Mouse (Mus musculus): ENCODE data around the gene Alg11.

The Alg11 gene

DNA sequence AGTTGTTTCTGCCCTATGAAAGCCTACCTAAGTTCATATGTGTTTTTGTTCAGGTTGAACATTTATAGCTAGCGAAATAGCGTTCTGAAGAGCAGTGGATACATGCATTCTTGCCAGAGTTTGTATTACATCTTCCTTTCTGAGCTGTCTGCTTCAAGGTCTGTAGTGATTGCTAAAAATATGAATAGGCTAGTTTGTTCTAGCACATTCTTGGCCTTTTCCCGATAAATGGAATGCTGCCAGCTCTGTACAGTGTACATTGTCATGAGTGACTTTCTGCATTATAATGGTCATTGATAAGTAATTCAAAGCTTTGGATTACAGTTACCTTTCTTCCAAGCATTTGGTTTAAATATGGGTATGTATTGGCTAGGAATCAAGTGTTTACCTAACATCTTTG lies 605 bp downstream of the Alg11 start:
- no peak for DNase-seq (ENCODE audit: low spot score)

DNA sequence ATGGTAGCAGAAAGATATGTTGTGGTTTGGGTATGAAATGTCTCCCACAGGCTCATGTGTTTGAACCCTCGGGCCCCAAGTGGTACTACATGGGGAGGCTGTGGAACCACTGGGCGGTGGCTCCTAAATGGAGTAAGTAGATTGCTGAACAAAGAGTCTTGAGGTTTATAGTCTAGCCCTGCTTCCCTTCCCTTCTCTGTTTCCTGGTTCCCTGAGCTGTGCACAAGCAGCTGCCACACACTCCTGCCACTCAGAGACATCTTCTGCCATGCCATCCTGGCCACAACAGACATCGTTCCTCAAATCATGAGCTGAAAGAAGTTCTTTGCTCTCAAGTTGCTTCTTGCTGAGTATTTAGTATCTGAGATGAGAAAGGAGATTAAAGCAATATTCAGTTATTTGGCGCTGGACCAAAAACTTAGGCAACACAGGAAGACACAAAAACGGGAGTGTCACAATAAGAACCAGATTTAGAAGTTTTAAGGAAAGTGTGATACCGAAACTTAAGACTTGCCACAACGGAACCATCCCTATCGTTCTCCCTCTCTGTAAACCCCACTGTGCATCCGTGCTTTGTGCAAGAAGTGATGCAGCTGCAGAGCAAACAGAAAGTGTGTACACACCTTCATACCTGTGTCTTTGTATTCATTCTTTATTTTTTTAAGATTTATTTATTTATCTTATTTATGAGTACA lies 18.9 kb downstream of the Alg11 start:
- DNase-seq (ENCODE audit: low spot score): no peak

DNA sequence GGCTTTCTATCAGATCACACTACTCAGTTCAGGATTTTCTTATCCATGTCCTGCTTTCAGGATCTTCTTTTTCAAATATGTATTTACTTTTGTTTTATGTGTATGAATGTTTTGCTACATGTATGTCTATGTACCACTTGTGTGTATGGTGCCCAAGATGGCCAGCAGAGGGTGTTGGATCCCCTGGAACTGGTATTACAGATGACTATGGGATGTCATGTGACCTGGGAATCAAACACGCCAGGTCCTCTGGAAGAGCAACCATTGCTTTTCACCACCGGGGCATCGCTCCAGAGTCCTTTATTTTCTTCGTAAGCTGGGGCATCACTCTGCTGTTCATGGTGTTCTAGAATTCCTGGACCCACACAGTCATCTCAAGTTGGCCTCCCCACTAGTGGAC lies 28.7 kb downstream of the Alg11 start:
- no peak for DNase-seq (ENCODE audit: low spot score)

DNA sequence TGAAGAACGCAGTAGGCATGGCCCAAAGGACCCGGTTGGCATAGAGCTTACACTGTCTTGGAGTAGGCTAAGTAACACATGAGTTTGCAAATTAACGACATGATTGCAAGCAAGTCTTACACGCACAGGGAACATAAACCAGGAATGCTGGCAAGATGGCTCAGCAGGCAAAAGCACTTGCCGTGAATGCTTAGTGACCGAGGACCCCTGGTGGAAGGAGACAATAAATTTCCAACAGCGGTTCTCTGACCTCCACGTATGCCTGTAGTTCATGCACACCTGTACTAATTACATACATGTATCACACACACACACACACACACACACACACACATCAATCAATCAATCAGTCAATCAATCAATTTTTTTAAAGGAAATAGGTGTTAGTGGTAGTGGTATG lies 31.0 kb downstream of the Alg11 start:
- peak; percentile 21 for DNase-seq (ENCODE audit: low spot score)

DNA sequence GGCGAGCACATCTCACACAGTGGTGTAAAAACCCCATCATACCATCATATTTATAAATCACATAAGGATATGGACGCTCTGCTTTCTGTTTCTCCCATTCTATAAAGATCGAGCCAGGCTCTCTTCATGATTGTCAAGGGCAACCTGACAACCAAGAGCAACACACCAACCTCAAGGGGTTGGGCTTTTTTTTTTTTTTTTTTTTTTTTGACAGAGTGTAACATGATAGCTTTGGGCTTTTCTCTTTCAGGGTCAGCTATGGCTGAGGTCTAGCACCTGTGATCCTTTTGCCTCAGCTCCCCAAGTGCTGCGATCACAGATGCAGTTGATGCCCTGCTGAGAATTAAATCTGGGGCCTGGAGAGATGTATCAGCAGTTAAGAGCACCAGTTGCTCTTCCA lies 46.5 kb downstream of the Alg11 start:
- no peak for DNase-seq (ENCODE audit: low spot score)

Data from c-Kit-positive CD71-positive TER-119-positive erythroid progenitor cells, embryonic 14.5 days (primary cell).